In genomic region chr14:101586096-101586495, GRCm38 (mm10) we compare ENCODE assay signal across 13 mouse cellular contexts. TPM values are rescaled to one million over a fixed set of nuclear protein-coding genes. Genes with fewer than 3 reads are reported as not detected.
DNase-seq lines count a peak whose midpoint lies in the region; ATAC-seq lines count a peak whose summit lies in the region.
"Had no signal": no experiment of that assay in that cellular context is flagged by ENCODE, and none has a peak within 500 bp of the region (broad histone marks: within the 10 kb centered on the region; RNA-seq: fewer than 3 reads in every experiment).

No protein-coding gene starts in this region.

- no peak overlapping the region for H3K4me3 ChIP-seq in forebrain, embryonic 14.5 days (ENCODE audit: low read depth, low read length)
- H3K4me3 ChIP-seq in forebrain, embryonic 13.5 days = no peak overlapping the region
- no peak overlapping the region for H3K4me3 ChIP-seq in heart, embryonic 14.5 days (ENCODE audit: control insufficient read depth in 1 of 2, insufficient read depth in 1 of 2, low read depth in 1 of 2, low read length in 2 of 2)
- H3K4me3 ChIP-seq in midbrain, embryonic 10.5 days = no peak overlapping the region
- H3K4me3 ChIP-seq: liver, embryonic 15.5 days; midbrain, embryonic 15.5 days; stomach, embryonic 15.5 days had no signal

- H3K4me1 ChIP-seq in forebrain, embryonic 14.5 days (ENCODE audit: control insufficient read depth, insufficient read depth, low read length) = no peaks in the 10 kb centered on the region
- no peaks in the 10 kb centered on the region for H3K4me1 ChIP-seq in forebrain, embryonic 13.5 days
- peaks cover 10 to 38% of the 10 kb centered on the region in 2 experiments for H3K4me1 ChIP-seq in heart, embryonic 14.5 days (ENCODE audit: control insufficient read depth in 2 of 2, insufficient read depth in 2 of 2, low read length in 2 of 2)
- peaks cover 2% of the 10 kb centered on the region; the same call in 1 of the 2 replicates for H3K4me1 ChIP-seq in midbrain, embryonic 10.5 days
- H3K4me1 ChIP-seq: liver, embryonic 15.5 days; midbrain, embryonic 15.5 days; stomach, embryonic 15.5 days had no signal

- no peak for ATAC-seq in forebrain, embryonic 14.5 days
- no peak for ATAC-seq in forebrain, embryonic 13.5 days
- no peak for ATAC-seq in heart, embryonic 14.5 days (ENCODE audit: insufficient number of reproducible peaks, insufficient read depth, low FRiP score, low read depth)
- ATAC-seq: midbrain, embryonic 15.5 days; Patski had no signal

- no peak overlapping the region for H3K9ac ChIP-seq in forebrain, embryonic 14.5 days (ENCODE audit: low read length)
- H3K9ac ChIP-seq in forebrain, embryonic 13.5 days = no peak overlapping the region
- H3K9ac ChIP-seq in heart, embryonic 14.5 days (ENCODE audit: low read length) = no peak overlapping the region
- H3K9ac ChIP-seq: hindbrain, embryonic 14.5 days; liver, embryonic 15.5 days; midbrain, embryonic 15.5 days; stomach, embryonic 15.5 days had no signal

- 74% methylated on average over 7 of the region's 7 CpGs for WGBS in forebrain, embryonic 14.5 days
- WGBS in forebrain, embryonic 13.5 days = 70% methylated on average over 7 of the region's 7 CpGs
- WGBS in heart, embryonic 14.5 days = 30% methylated on average over 7 of the region's 7 CpGs
- 74% methylated on average over 7 of the region's 7 CpGs for WGBS in midbrain, embryonic 10.5 days

- DNase-seq in forebrain, embryonic 14.5 days (ENCODE audit: low spot score) = peak; percentile 16
- peak; percentile 11 for DNase-seq in ovary, postnatal 36 days (ENCODE audit: low spot score)
- no peak for DNase-seq in ovary, postnatal 14 days (ENCODE audit: low spot score)
- DNase-seq in thymus, postnatal 10 days (ENCODE audit: low spot score in 2 of 2) = no peak
- DNase-seq in left cerebral cortex, postnatal 10 days (ENCODE audit: extremely low spot score in 1 of 2, low spot score in 2 of 2) = no peak
- no peak for DNase-seq in midbrain, embryonic 10.5 days (ENCODE audit: low spot score)

- H3K36me3 ChIP-seq in forebrain, embryonic 14.5 days (ENCODE audit: control insufficient read depth, insufficient read depth, low read length) = no peaks in the 10 kb centered on the region
- no peaks in the 10 kb centered on the region for H3K36me3 ChIP-seq in forebrain, embryonic 13.5 days (ENCODE audit: poor library complexity, severe bottlenecking)
- no peaks in the 10 kb centered on the region for H3K36me3 ChIP-seq in heart, embryonic 14.5 days (ENCODE audit: control insufficient read depth, insufficient read depth, low read length)
- H3K36me3 ChIP-seq in midbrain, embryonic 10.5 days = no peaks in the 10 kb centered on the region
- H3K36me3 ChIP-seq: liver, embryonic 15.5 days; midbrain, embryonic 15.5 days; stomach, embryonic 15.5 days had no signal

- H3K27me3 ChIP-seq in forebrain, embryonic 14.5 days (replicated peaks; ENCODE audit: control insufficient read depth, insufficient read depth, low read length) = no peaks in the 10 kb centered on the region
- no peaks in the 10 kb centered on the region for H3K27me3 ChIP-seq in forebrain, embryonic 13.5 days
- H3K27me3 ChIP-seq in heart, embryonic 14.5 days (ENCODE audit: control insufficient read depth, insufficient read depth, low read length) = no peaks in the 10 kb centered on the region
- H3K27me3 ChIP-seq in midbrain, embryonic 10.5 days (ENCODE audit: low read depth, poor library complexity, severe bottlenecking) = no peaks in the 10 kb centered on the region
- H3K27me3 ChIP-seq: liver, embryonic 15.5 days; midbrain, embryonic 15.5 days; Patski; stomach, embryonic 15.5 days had no signal

- intact Hi-C loops in left cerebral cortex, postnatal 10 days (cut with DNase I) = no loop called here

- no peaks in the 10 kb centered on the region for H3K9me3 ChIP-seq in forebrain, embryonic 14.5 days (replicated peaks; ENCODE audit: control insufficient read depth, low read length)
- no peaks in the 10 kb centered on the region for H3K9me3 ChIP-seq in forebrain, embryonic 13.5 days (replicated peaks)
- no peaks in the 10 kb centered on the region for H3K9me3 ChIP-seq in heart, embryonic 14.5 days (ENCODE audit: control insufficient read depth, low read length)
- peaks cover 4% of the 10 kb centered on the region; the same call in 1 of the 2 replicates for H3K9me3 ChIP-seq in midbrain, embryonic 10.5 days (replicated peaks)
- H3K9me3 ChIP-seq: liver, embryonic 15.5 days; midbrain, embryonic 15.5 days; stomach, embryonic 15.5 days had no signal

- no peak overlapping the region for H3K27ac ChIP-seq in forebrain, embryonic 14.5 days (ENCODE audit: low read depth, low read length)
- H3K27ac ChIP-seq in forebrain, embryonic 13.5 days = no peak overlapping the region
- peak overlapping the region; percentile 61 to 65 for H3K27ac ChIP-seq in heart, embryonic 14.5 days (replicated peaks in 1 of 2; ENCODE audit: control insufficient read depth in 1 of 2, insufficient read depth in 1 of 2, low read depth in 2 of 2, low read length in 2 of 2)
- H3K27ac ChIP-seq in midbrain, embryonic 10.5 days (replicated peaks) = no peak overlapping the region
- H3K27ac ChIP-seq: hindbrain, embryonic 14.5 days; liver, embryonic 15.5 days; midbrain, embryonic 15.5 days; stomach, embryonic 15.5 days had no signal

- no peak overlapping the region for H3K4me2 ChIP-seq in forebrain, embryonic 14.5 days (ENCODE audit: low read length)
- H3K4me2 ChIP-seq in forebrain, embryonic 13.5 days = no peak overlapping the region
- H3K4me2 ChIP-seq in heart, embryonic 14.5 days (ENCODE audit: low read length) = no peak overlapping the region
- H3K4me2 ChIP-seq: hindbrain, embryonic 14.5 days; liver, embryonic 15.5 days; midbrain, embryonic 15.5 days; stomach, embryonic 15.5 days had no signal

RNA-seq across cellular contexts. Expression of gene Tbc1d4, which starts 22.9 kb away (rescaled TPM):
- 5.6 and 6.1 TPM in 2 replicates for polyA plus RNA-seq in forebrain, embryonic 14.5 days (2014; fragmentation: Nextera tagmentation; extraction: Ambion mirVana)
- 5.6 and 7.3 TPM in 2 replicates for polyA plus RNA-seq in forebrain, embryonic 13.5 days (2015; fragmentation: Nextera tagmentation; extraction: Ambion mirVana)
- polyA plus RNA-seq in heart, embryonic 14.5 days (2014; fragmentation: Nextera tagmentation; extraction: Ambion mirVana) = 20.5 and 23.9 TPM in 2 replicates
- total RNA-seq in left cerebral cortex, postnatal 10 days (2021) = 1 to 10 TPM; 5.7 to 6.2 TPM
- 4.8 and 4.9 TPM in 2 replicates for polyA plus RNA-seq in midbrain, embryonic 10.5 days (2016; fragmentation: Nextera tagmentation; extraction: Ambion mirVana)

RNA-seq across cellular contexts. Expression of gene Commd6, which starts 54.4 kb away (rescaled TPM):
- 81.2 and 85.4 TPM in 2 replicates for polyA plus RNA-seq in forebrain, embryonic 14.5 days (2014; fragmentation: Nextera tagmentation; extraction: Ambion mirVana)
- 112 and 114 TPM in 2 replicates for polyA plus RNA-seq in forebrain, embryonic 13.5 days (2015; fragmentation: Nextera tagmentation; extraction: Ambion mirVana)
- polyA plus RNA-seq in heart, embryonic 14.5 days (2014; fragmentation: Nextera tagmentation; extraction: Ambion mirVana) = 79.4 and 91.8 TPM in 2 replicates
- 10 to 100 TPM; 46.6 to 54.8 TPM for total RNA-seq in left cerebral cortex, postnatal 10 days (2021)
- 113 TPM in 2 replicates for polyA plus RNA-seq in midbrain, embryonic 10.5 days (2016; fragmentation: Nextera tagmentation; extraction: Ambion mirVana)

Comparison
In these comparisons a context has a peak if more than half of its experiments do, and no peak if none do; other contexts are left out.
1. DNase-seq: peak in forebrain, embryonic 14.5 days (single experiment) and ovary, postnatal 36 days (single experiment); none in ovary, postnatal 14 days (single experiment), thymus, postnatal 10 days (0 of 2), left cerebral cortex, postnatal 10 days (0 of 2) and midbrain, embryonic 10.5 days (single experiment).
2. H3K27ac ChIP-seq: peak in heart, embryonic 14.5 days (2 of 2); none in forebrain, embryonic 14.5 days (single experiment), forebrain, embryonic 13.5 days (single experiment) and midbrain, embryonic 10.5 days (single experiment).